8 mouse cellular contexts compared by ENCODE assay signal in the genomic region with DNA sequence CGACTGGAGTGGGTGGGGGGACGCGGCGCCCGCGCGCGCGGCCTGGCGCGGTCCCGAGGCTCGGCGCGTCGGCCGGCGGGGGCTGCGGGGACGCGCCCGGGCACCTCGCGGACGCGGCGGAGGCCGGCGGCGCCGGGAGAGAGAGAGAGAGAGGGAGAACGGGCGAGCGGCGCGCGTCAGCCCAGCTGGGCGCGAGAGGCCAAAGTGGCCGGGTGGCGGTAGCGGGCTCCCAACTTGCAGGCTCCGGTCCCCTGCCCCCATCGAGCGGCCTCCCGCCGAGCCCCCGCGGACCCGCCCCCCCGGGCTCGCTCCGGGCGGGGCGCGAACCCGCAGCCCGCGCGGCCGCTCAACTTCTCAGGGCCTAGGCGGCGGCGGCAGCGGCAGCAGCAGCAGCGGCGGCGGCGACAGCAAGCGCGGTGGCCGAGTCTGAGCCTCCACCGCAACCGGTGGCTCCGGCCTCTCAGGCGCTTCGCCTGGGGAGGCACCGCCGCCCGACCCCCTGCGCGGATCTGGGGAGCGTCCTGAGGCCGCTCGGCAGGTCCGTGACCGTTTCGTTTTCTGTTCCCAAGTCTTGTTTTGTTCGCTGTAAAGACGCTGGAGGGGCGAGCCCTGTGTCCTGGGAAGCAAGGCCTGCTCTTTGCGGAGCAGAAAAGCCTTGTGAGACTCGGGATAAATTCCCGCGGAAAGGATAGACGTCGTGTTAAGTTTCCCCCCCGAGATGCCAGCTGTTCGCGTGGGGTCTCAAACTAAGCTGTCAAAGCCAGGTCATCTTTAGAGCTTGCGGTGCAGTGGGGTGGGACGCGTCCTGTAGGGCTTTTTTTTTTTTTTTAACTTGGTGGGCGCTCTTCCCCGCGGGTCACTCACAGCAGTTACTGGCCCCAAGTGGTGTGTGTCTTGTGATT. TPM values are rescaled to one million over a fixed set of nuclear protein-coding genes. Genes with fewer than 3 reads are reported as not detected.
DNase-seq lines count a peak whose midpoint lies in the region; ATAC-seq lines count a peak whose summit lies in the region.

No protein-coding gene starts in this region.

- ATAC-seq in cerebellum, adult (ENCODE audit: insufficient number of reproducible peaks, low FRiP score, low TSS enrichment): 0 out of 2 replicates have a peak, but pooled peaks have one; percentile 57
- peak; percentile 49 for ATAC-seq in hindbrain, embryonic 14.5 days (ENCODE audit: low FRiP score)
- peak; percentile 35 for ATAC-seq in megakaryocyte progenitor cell, adult 5-6 weeks (replicated peaks; ENCODE audit: poor library complexity)

- peak overlapping the region; percentile 75 for H3K4me2 ChIP-seq in hindbrain, embryonic 14.5 days (replicated peaks)

- peak overlapping the region; percentile 83 for H3K4me3 ChIP-seq in hindbrain, embryonic 14.5 days (replicated peaks; ENCODE audit: low read length)

- no peaks in the 10 kb centered on the region for H3K9me3 ChIP-seq in hindbrain, embryonic 14.5 days (ENCODE audit: control insufficient read depth, low read length)

- intact Hi-C loops in left cerebral cortex, postnatal 14 days (cut with DNase I): loop anchor here (10.0 kb wide), 1 partner anchor 58 kb away; no protein-coding TSS in a partner anchor

- peaks cover 10% of the 10 kb centered on the region for H3K4me1 ChIP-seq in hindbrain, embryonic 14.5 days (replicated peaks; ENCODE audit: control insufficient read depth, insufficient read depth, low read length)

- peak overlapping the region; percentile 85 for H3K27ac ChIP-seq in hindbrain, embryonic 14.5 days

- DNase-seq in cerebellum, postnatal 4 days (ENCODE audit: low spot score in 2 of 2): no peak
- peak; percentile 80 to 85 for DNase-seq in cerebellum, postnatal 25 days
- peak; percentile 46 for DNase-seq in gastrocnemius, adult 18-20 months (ENCODE audit: low spot score)
- peak; percentile 66 for DNase-seq in hindbrain, embryonic 14.5 days (ENCODE audit: low spot score)
- peak; percentile 41 to 51 for DNase-seq in left cerebral cortex, postnatal 14 days (ENCODE audit: low spot score in 2 of 2)
- peak; percentile 67 for DNase-seq in right cerebral cortex, postnatal 4 days

- H3K9ac ChIP-seq in hindbrain, embryonic 14.5 days: peak overlapping the region; percentile 77

- no peaks in the 10 kb centered on the region for H3K27me3 ChIP-seq in hindbrain, embryonic 14.5 days (ENCODE audit: control insufficient read depth, insufficient read depth, low read length)

- WGBS in hindbrain, embryonic 14.5 days: 1% methylated on average over 74 of the region's 106 CpGs

- no peaks in the 10 kb centered on the region for H3K36me3 ChIP-seq in hindbrain, embryonic 14.5 days (replicated peaks; ENCODE audit: control insufficient read depth, insufficient read depth)

RNA-seq across cellular contexts. Expression of gene Sfmbt1, which starts 1.7 kb away (rescaled TPM):
- 10 to 100 TPM; 11.4 to 14.1 TPM for total RNA-seq in gastrocnemius, adult 18-20 months (2021)
- polyA plus RNA-seq in hindbrain, embryonic 14.5 days (2014; fragmentation: Nextera tagmentation; extraction: Ambion mirVana): 19.8 and 20.0 TPM in 2 replicates
- 10 to 100 TPM; 26.0 to 29.9 TPM for total RNA-seq in left cerebral cortex, postnatal 14 days (2021)
- total RNA-seq in megakaryocyte progenitor cell, adult 5-6 weeks (2015): 11.1 and 12.1 TPM in 2 replicates
- 6.9 and 9.6 TPM in 2 replicates for total RNA-seq in megakaryocyte progenitor cell, adult 5-6 weeks (2017)

Comparison
In these comparisons a context has a peak if more than half of its experiments do, and no peak if none do; other contexts are left out.
1. DNase-seq: peak in cerebellum, postnatal 25 days (2 of 2), gastrocnemius, adult 18-20 months (single experiment), hindbrain, embryonic 14.5 days (single experiment), left cerebral cortex, postnatal 14 days (2 of 2) and right cerebral cortex, postnatal 4 days (single experiment); none in cerebellum, postnatal 4 days (0 of 2).
2. Peak in every context shown above with its lines, with median percentiles within 50 percentile points of each other: ATAC-seq.